9 mouse cellular contexts compared by ENCODE assay signal in the genomic region with DNA sequence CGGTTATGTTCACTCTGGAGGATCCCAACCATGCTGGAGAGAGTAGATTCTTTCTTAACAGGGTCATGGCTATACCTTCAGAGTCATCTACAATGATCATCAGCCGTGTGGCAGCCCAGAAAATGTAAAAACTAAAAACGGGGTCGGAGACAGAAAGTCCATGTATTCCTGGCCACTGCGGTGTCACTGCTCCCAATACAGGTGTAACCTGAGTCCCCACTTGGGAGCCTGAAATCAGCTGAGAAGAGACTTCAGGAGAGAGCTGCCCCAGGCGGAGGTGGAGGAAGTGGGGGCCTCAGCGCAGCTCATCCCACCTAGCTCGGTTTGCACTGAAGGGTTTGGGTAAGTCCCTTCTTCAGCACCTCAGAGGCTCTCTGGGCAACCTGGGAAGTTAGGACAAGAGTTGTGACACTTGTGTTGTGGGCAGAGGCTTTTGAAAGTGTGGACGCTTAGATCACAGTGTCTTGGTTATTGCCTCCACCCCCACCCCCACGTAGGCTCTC. TPM values are rescaled to one million over a fixed set of nuclear protein-coding genes. Genes with fewer than 3 reads are reported as not detected.
DNase-seq lines count a peak whose midpoint lies in the region; ATAC-seq and TF ChIP-seq lines count a peak whose summit lies in the region.
"Had no signal": no experiment of that assay in that cellular context is flagged by ENCODE, and none has a peak within 500 bp of the region (broad histone marks: within the 10 kb centered on the region; RNA-seq: fewer than 3 reads in every experiment).

No protein-coding gene starts in this region.

- H3K4me3 ChIP-seq in heart, embryonic 13.5 days = peak overlapping the region; percentile 60
- peak overlapping the region; percentile 59 for H3K4me3 ChIP-seq in bone marrow, adult 2 months (replicated peaks; ENCODE audit: control insufficient read depth, low read depth, low read length)
- peak overlapping the region; percentile 55 for H3K4me3 ChIP-seq in heart, postnatal 0 days (ENCODE audit: low read depth, low read length)
- peak overlapping the region; percentile 47 for H3K4me3 ChIP-seq in midbrain, embryonic 11.5 days (ENCODE audit: low read depth, low read length)

- no peak for TF ChIP-seq EP300 in heart, postnatal 0 days (IDR thresholded peaks at IDR 0.05; ENCODE audit: low read depth)

- peak overlapping the region; percentile 81 for H3K9ac ChIP-seq in heart, embryonic 13.5 days
- H3K9ac ChIP-seq in heart, postnatal 0 days (replicated peaks; ENCODE audit: low read depth, low read length) = peak overlapping the region; percentile 46
- H3K9ac ChIP-seq in midbrain, embryonic 11.5 days (ENCODE audit: low read length) = peak overlapping the region; percentile 74

- intact Hi-C loops in heart, postnatal 14 days (cut with DNase I) = no loop called here

- peak overlapping the region; percentile 72 for H3K4me2 ChIP-seq in heart, embryonic 13.5 days
- H3K4me2 ChIP-seq in heart, postnatal 0 days (ENCODE audit: low read depth, low read length) = peak overlapping the region; percentile 73
- H3K4me2 ChIP-seq in midbrain, embryonic 11.5 days = peak overlapping the region; percentile 74

- 0 out of 2 replicates have a peak overlapping the region, but pooled peaks have one; percentile 9 for H3K27ac ChIP-seq in heart, embryonic 13.5 days (replicated peaks)
- H3K27ac ChIP-seq in bone marrow, adult 2 months (ENCODE audit: control insufficient read depth, insufficient read depth, low read depth, low read length, poor library complexity) = no peak overlapping the region
- peak overlapping the region; percentile 40 for H3K27ac ChIP-seq in heart, postnatal 0 days (ENCODE audit: low read depth)
- H3K27ac ChIP-seq in midbrain, embryonic 11.5 days (ENCODE audit: low read depth, low read length) = no peak overlapping the region

- no peak for DNase-seq in heart, postnatal 14 days
- DNase-seq in heart, postnatal 0 days (ENCODE audit: low spot score) = no peak
- DNase-seq in midbrain, embryonic 11.5 days (ENCODE audit: low spot score, missing footprints) = no peak
- DNase-seq in adrenal gland, adult 8-10 months = no peak
- DNase-seq in frontal cortex, postnatal 25 days (ENCODE audit: low spot score in 2 of 2) = no peak
- DNase-seq in natural killer cell, adult 2 months (ENCODE audit: low spot score in 2 of 2) = no peak

- TF ChIP-seq POLR2A in bone marrow, adult 2 months (IDR thresholded peaks at IDR 0.05; ENCODE audit: borderline replicate concordance, control insufficient read depth, low read depth, low read length) = no peak

- H3K36me3 ChIP-seq in heart, embryonic 13.5 days = no peaks in the 10 kb centered on the region
- H3K36me3 ChIP-seq in heart, postnatal 0 days (replicated peaks; ENCODE audit: control insufficient read depth, insufficient read depth, low read length) = no peaks in the 10 kb centered on the region
- no peaks in the 10 kb centered on the region for H3K36me3 ChIP-seq in midbrain, embryonic 11.5 days (ENCODE audit: control insufficient read depth, insufficient read depth, low read length)

- no peaks in the 10 kb centered on the region for H3K27me3 ChIP-seq in heart, embryonic 13.5 days (replicated peaks)
- H3K27me3 ChIP-seq in heart, postnatal 0 days (ENCODE audit: control insufficient read depth, insufficient read depth, low read length) = no peaks in the 10 kb centered on the region
- H3K27me3 ChIP-seq in midbrain, embryonic 11.5 days (ENCODE audit: control insufficient read depth, insufficient read depth, low read length) = no peaks in the 10 kb centered on the region
- H3K27me3 ChIP-seq: Patski had no signal

- ATAC-seq in heart, embryonic 13.5 days (ENCODE audit: extremely low read depth, insufficient number of reproducible peaks, low FRiP score, low TSS enrichment) = no peak
- ATAC-seq in heart, postnatal 0 days (ENCODE audit: insufficient read depth, low read depth) = no peak
- ATAC-seq in midbrain, embryonic 11.5 days (ENCODE audit: low FRiP score) = peak; percentile 3; the same call in 1 of the 2 replicates

- no peak for TF ChIP-seq CTCF in bone marrow, adult 2 months (IDR thresholded peaks at IDR 0.05; ENCODE audit: control insufficient read depth, insufficient read depth, low read length)
- no peak for TF ChIP-seq CTCF in heart, postnatal 0 days (IDR thresholded peaks at IDR 0.05; ENCODE audit: low read depth)

- peaks cover 19% of the 10 kb centered on the region for H3K4me1 ChIP-seq in heart, embryonic 13.5 days
- H3K4me1 ChIP-seq in bone marrow, adult 2 months (ENCODE audit: control insufficient read depth, insufficient read depth, low read length) = no peaks in the 10 kb centered on the region
- H3K4me1 ChIP-seq in heart, postnatal 0 days (ENCODE audit: control insufficient read depth, insufficient read depth) = no peaks in the 10 kb centered on the region; the same call in 1 of the 2 replicates
- peaks cover 6% of the 10 kb centered on the region; the same call in 1 of the 2 replicates for H3K4me1 ChIP-seq in midbrain, embryonic 11.5 days (ENCODE audit: control insufficient read depth, insufficient read depth, low read length)

- no peaks in the 10 kb centered on the region for H3K9me3 ChIP-seq in heart, embryonic 13.5 days
- H3K9me3 ChIP-seq in heart, postnatal 0 days (replicated peaks; ENCODE audit: control insufficient read depth, low read length) = no peaks in the 10 kb centered on the region
- no peaks in the 10 kb centered on the region for H3K9me3 ChIP-seq in midbrain, embryonic 11.5 days (ENCODE audit: control insufficient read depth, low read length)

- 48% methylated on average over 10 of the region's 10 CpGs for WGBS in heart, embryonic 13.5 days
- WGBS in bone marrow, adult 2 months = 51% methylated on average over 10 of the region's 10 CpGs
- 51% methylated on average over 10 of the region's 10 CpGs for WGBS in heart, postnatal 0 days
- 50% methylated on average over 10 of the region's 10 CpGs for WGBS in midbrain, embryonic 11.5 days

RNA-seq across cellular contexts. Expression of gene Capg, which starts 6.1 kb away (rescaled TPM):
- 25.1 and 25.4 TPM in 2 replicates for polyA plus RNA-seq in heart, embryonic 13.5 days (2015; fragmentation: Nextera tagmentation; extraction: Ambion mirVana)
- total RNA-seq in heart, postnatal 14 days (2021) = 10 to 100 TPM in 1 of 2 experiments, 1 to 10 TPM in 1; 9.9 to 10.0 TPM
- 16.4 and 60.4 TPM in 2 replicates for polyA plus RNA-seq in bone marrow, adult 2 months (2011; ENCODE audit: insufficient read depth, insufficient read length, low replicate concordance, missing spikeins)
- 25.1 and 53.6 TPM in 2 replicates for total RNA-seq in heart, postnatal 0 days (2014; rRNA removed; ENCODE audit: low replicate concordance)
- polyA plus RNA-seq in heart, postnatal 0 days (2015; fragmentation: Nextera tagmentation; extraction: Ambion mirVana) = 24.9 and 25.9 TPM in 2 replicates
- polyA plus RNA-seq in midbrain, embryonic 11.5 days (2014; fragmentation: Nextera tagmentation; extraction: Ambion mirVana) = 6.6 and 8.0 TPM in 2 replicates
- 100 to 1,000 TPM in 1 of 4 experiments, 10 to 100 TPM in 3; 49.1 to 110 (median 82.0) TPM for total RNA-seq in adrenal gland, adult 8-10 months (2022)

RNA-seq across cellular contexts. Expression of gene Sh2d6, which starts 16.5 kb away (rescaled TPM):
- 0.21 TPM in 1 of 2 replicates, not detected in the other for polyA plus RNA-seq in heart, embryonic 13.5 days (2015; fragmentation: Nextera tagmentation; extraction: Ambion mirVana)
- under 1 TPM in 1 of 2 experiments, not detected in 1; 0.29 TPM for total RNA-seq in heart, postnatal 14 days (2021)
- not detected in 2 replicates for polyA plus RNA-seq in bone marrow, adult 2 months (2011; ENCODE audit: insufficient read depth, insufficient read length, low replicate concordance, missing spikeins)
- total RNA-seq in heart, postnatal 0 days (2014; rRNA removed; ENCODE audit: low replicate concordance) = not detected in 2 replicates
- not detected in 2 replicates for polyA plus RNA-seq in heart, postnatal 0 days (2015; fragmentation: Nextera tagmentation; extraction: Ambion mirVana)
- 0.41 TPM in 1 of 2 replicates, not detected in the other for polyA plus RNA-seq in midbrain, embryonic 11.5 days (2014; fragmentation: Nextera tagmentation; extraction: Ambion mirVana)
- total RNA-seq in adrenal gland, adult 8-10 months (2022) = under 1 TPM; 0.43 to 0.52 (median 0.47) TPM

Comparison
In these comparisons a context has a peak if more than half of its experiments do, and no peak if none do; other contexts are left out.
1. H3K27ac ChIP-seq: peak in heart, embryonic 13.5 days (single experiment) and heart, postnatal 0 days (single experiment); none in bone marrow, adult 2 months (single experiment) and midbrain, embryonic 11.5 days (single experiment).
2. Peak in every context shown above with its lines, with median percentiles within 50 percentile points of each other: H3K4me2 ChIP-seq, H3K4me3 ChIP-seq and H3K9ac ChIP-seq.